Mouse (Mus musculus) layer of hippocampus, postnatal 25 days (tissue): Measurements from ENCODE around the gene Tnfsf13. TPM values are rescaled to one million over a fixed set of nuclear protein-coding genes. Genes with fewer than 3 reads are reported as not detected.
A peak's percentile ranks its signal among the peaks of the same experiment; 100 is the strongest.

Experiments used
- DNase-seq, 2 experiments: peaks; one replicate each; pipeline ENCODE4 v3.0.0; 2022; ENCODE audit warnings: mixed read lengths in 2 of 2, low spot score in 1 of 2; ENCODE audit errors: extremely low spot score in 1 of 2
- microRNA-seq, 2 experiments: library from miRNA; unstranded; fragments of <30 nt; microRNA quantifications; one replicate each; pipeline ENCODE4 v1.2.0; 2021
- total RNA-seq, 2 experiments: library from RNA; stranded (reverse); gene quantifications; 2 replicates each; pipeline ENCODE4 v1.2.3; 2021

The Tnfsf13 gene
- total RNA-seq, 2 experiments from 2014 or later: 1.2 to 1.3 TPM

DNA sequence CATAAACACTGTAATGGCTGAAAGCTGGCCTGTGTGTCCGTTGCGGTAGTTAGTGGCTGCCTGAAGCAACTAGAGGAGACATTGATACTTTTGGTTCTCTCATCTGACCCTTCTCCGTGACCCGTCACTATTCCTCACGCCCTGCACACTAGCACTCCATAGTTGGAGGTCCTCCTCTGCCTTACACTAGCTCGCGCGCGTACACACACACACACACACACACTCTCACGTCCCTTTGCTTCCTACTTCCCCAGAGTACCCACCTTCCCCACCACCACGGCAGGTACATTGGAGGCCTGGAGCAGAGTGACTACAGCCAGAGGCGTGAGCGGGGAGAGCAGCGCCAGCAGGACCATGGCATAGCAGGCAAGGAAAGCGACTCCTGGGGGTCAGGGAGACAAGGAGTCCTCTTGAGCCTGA, 28.1 kb downstream of the Tnfsf13 start:
- no peak for DNase-seq

DNA sequence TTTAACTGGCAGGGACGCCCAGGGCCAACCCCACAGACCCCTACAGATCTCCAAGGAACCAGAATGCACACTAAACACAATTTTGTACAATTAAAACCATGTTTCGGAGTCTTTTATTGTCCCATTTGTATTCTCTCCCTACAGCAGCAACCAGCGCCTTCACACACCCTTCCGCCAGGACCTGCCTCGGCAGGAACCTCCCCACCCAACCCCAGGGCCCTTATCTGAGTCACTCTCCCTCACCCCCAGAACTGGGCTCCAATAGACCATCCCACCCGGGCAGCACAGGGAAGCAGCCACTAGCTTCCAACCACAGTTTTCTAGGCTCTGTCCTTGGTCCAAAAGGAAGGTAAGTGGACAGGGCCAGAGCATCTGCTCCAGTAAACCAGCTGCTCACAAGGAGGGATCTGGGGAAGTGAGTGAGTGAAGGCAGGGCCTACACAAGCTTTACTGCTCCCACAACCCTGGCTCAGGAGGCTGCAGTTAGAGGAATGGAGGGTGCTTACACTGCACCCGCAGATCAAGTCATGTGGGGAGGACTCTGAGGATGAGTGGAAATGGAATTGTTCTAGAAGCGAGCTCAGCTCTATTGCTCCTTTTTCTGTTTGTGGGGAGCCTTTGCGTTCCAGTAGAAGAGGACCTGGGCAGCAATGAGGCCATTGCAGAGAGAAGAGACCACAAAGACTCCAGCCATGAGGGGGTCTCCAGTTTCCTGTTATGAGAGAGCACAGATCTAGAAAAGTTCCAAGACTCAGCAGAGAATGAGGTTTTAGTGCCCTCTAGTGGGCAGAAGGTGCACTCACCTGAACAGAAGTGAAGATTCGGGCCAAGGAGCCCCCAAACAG, 28.7 kb downstream of the Tnfsf13 start:
- peak in 1 of 2 experiments; percentile 51 for DNase-seq

DNA sequence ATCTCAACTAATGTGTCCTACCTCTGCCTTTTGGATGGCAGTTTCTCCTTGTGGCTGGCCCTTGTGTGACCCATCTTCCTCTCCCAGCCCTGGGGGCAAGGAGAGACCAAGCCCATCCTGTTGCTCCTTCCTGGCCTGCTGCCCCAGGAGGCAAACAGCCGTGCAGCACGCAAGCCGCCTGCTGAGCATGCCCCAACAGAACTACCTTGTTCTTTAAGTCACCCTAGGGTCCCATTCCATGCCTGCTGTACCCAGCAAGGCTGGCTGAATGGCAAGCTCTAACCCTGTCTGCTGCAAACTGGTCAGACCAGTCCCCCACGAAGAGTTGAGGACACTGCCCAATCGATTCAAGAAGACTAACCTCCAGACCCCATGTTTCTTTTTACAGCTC, 29.5 kb downstream of the Tnfsf13 start:
- no peak for DNase-seq

DNA sequence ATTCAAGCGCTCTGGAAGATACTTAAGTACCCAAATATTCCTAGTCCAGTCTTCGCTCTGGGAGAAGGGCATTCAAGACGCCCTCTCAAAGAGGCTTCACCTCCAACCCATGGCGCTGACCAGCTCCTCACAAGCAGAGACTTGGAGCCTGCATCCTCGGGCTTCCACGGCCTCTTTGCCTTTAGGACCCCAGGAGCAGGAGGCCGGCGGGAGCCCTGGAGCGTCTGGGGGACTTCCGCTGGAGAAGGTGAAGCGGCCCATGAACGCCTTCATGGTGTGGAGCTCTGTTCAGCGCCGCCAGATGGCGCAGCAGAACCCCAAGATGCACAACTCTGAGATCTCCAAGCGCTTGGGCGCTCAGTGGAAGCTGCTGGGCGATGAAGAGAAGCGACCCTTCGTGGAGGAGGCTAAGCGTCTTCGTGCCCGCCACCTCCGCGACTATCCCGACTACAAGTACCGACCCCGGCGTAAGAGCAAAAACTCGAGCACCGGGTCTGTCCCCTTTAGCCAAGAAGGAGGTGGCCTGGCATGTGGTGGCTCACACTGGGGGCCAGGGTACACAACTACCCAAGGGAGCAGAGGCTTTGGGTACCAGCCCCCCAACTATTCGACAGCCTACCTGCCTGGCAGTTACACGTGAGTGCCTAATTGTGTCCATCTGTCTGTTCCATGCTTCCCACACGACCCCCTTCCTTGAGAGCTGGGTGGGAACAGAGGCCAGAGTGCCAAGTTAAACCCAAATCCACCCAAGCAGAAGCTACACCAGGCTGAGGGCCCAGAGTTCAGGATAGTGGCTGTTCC, 30.1 kb downstream of the Tnfsf13 start, which contains the start of gene Sox15:
Gene Sox15 (plus strand): TSS at position 51 of the 801 bp plus-strand sequence.
- DNase-seq: peak; percentile 60 to 71

DNA sequence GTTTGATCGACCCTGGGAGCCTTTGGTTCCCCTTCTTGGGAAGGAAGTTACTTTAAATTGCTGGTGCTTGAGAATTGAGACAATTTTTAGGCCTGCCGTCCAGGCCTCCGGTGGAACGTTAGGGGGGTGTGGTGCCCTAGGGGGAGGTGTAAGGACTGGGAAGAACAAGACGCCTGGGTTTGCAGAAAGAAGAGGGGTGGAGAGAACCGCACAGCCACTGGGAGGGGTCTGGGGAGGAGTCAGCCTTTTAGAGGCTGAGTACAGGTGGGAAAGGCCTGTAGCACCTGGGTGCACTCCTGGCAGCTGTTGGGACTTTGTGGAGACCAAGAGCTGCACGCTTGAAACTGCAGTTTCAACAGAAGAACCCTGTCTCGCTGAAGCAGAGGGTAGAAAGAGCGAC, 30.8 kb downstream of the Tnfsf13 start:
- no peak for DNase-seq

DNA sequence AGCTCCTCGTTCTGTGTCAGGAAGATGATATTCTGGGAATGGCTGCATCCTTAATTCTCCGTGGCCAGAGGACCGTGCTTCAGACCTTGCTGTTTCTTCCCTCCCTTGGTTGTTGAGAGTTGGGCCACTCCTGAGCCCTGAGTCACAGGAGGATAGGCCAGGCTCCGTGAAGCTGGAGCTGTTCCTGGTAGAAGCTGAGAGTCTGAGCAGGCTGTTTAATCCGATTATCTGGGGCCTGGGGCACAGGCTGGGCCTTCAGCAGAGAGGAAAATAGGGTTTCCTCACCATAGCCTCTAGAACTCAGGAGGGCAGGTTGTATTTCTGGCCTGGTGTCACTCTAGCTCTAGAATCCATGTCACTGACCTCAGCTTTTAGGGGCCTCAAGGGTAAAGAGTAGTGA, 32.2 kb downstream of the Tnfsf13 start:
- no peak for DNase-seq

DNA sequence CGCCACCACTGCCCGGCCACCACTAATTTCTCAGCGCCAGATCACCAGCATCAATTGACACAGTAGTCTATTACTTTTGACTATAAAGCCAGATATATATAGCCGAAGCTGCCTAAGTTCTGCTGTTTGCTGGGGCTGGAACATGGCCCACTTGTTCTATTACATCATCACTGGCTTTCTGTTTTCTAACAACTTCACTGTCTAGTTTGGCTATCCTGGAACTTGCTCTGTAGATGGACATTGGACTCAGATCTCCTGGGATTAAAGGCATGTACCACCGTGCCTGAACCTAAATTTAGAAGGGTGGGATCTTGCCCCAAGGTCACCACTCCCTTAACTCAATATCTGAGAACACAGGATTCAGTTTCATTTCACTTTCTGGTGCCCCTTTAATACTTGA, 39.7 kb downstream of the Tnfsf13 start:
- no peak for DNase-seq

DNA sequence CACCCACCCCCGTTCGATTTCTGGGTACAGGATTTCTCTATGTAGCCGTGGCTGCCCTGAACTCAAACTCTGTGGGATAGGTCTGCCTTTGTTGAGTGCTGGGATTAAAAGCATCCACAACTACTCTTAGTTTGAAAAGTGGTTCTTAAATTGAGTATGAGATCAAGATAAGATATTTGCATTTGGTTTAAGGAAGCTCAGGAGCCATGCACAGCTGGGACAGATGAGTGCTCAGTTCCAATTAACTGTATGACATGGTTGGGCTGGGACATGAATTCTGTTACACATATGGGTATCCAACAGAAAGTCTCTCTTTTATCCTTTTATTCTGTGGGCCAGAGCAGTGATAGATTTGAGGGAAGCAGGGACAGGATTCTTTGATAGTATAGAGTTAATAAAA, 50.1 kb downstream of the Tnfsf13 start:
- no peak for DNase-seq

DNA sequence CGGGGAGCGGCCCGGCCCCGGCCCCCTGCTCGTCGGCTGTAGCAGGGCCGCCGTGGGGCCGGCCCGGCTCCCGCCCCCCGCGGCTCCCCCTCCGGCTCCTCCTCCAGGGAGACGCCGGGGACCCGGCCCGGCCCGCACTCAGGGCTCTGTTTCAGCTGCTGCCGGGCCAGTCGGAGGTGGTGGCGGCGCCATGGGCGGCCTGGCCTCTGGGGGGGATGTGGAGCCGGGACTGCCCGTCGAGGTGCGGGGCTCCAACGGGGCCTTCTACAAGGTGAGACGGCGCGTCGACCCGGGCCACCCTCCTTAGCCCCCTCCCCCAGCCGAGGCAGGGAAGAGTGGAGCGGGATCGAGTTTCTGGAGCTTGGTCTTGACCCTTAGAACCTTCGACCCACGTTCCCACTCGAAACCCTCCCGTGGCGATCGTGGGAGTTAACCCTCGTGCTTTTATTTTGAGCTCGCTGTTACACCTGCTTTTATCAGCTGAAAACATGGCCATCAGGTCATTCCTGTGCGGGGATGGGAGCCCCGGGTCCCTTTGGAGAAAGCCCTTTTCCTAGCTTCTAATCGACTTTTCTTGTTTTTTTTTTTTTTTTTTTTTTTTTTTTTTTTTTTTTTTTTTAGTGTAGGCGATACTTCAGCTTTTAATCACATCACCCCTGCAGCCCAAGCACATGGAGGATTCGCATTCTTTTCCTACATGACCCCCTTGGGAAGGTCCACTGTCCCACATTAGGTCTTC, 52.3 kb downstream of the Tnfsf13 start:
- no peak for DNase-seq

Small RNA genes within 50 kb of the gene (microRNA-seq; reads per million reads assigned to microRNA genes)
- gene Mir1934: 4.0 to 7.0 reads per million in 2 experiments
- 0 reads per million in 2 experiments for gene Mir467f

Other genes starting within 250 kb of the Tnfsf13 start
- 1 to 10 TPM; 3.5 to 8.0 TPM for gene Dnah2, start 136.7 kb downstream of the Tnfsf13 start, total RNA-seq
- gene Efnb3, start 125.6 kb downstream of the Tnfsf13 start, total RNA-seq: 100 to 1,000 TPM; 134 to 139 TPM
- 10 to 100 TPM; 11.7 to 12.5 TPM for gene Wrap53, start 105.5 kb downstream of the Tnfsf13 start, total RNA-seq
- 10 to 100 TPM; 24.3 to 29.8 TPM for gene Trp53, start 105.4 kb downstream of the Tnfsf13 start, total RNA-seq
- 100 to 1,000 TPM; 394 to 472 TPM for gene Atp1b2, start 79.8 kb downstream of the Tnfsf13 start, total RNA-seq
- not detected for gene Shbg, start 67.9 kb downstream of the Tnfsf13 start, total RNA-seq
- gene Sat2, start 63.8 kb downstream of the Tnfsf13 start, total RNA-seq: 10 to 100 TPM; 15.5 to 15.8 TPM
- gene Fxr2, start 52.8 kb downstream of the Tnfsf13 start, total RNA-seq: 100 to 1,000 TPM; 124 to 131 TPM
- gene Sox15, start 30.5 kb downstream of the Tnfsf13 start, total RNA-seq: under 1 TPM in 1 of 2 experiments, not detected in 1; 0.59 TPM
- gene Mpdu1, start 23.1 kb downstream of the Tnfsf13 start, total RNA-seq: 10 to 100 TPM; 61.1 to 63.9 TPM
- gene Cd68, start 19.6 kb downstream of the Tnfsf13 start, total RNA-seq: 10 to 100 TPM; 15.1 to 15.7 TPM
- gene Eif4a1, start 13.4 kb downstream of the Tnfsf13 start, total RNA-seq: 100 to 1,000 TPM; 369 to 381 TPM
- 100 to 1,000 TPM in 1 of 2 experiments, 10 to 100 TPM in 1; 94.3 to 109 TPM for gene Senp3, start 3.7 kb downstream of the Tnfsf13 start, total RNA-seq
- 1 to 10 TPM; 7.3 to 8.6 TPM for gene Tnfsf12, start 10.1 kb upstream of the Tnfsf13 start, total RNA-seq
- 1 to 10 TPM; 1.3 to 1.4 TPM for gene Tnfsfm13, start 10.3 kb upstream of the Tnfsf13 start, total RNA-seq
- 10 to 100 TPM; 58.6 to 69.5 TPM for gene Polr2a, start 72.9 kb upstream of the Tnfsf13 start, total RNA-seq
- gene Slc35g3, start 76.2 kb upstream of the Tnfsf13 start, total RNA-seq: not detected
- gene Zbtb4, start 80.1 kb upstream of the Tnfsf13 start, total RNA-seq: 100 to 1,000 TPM; 110 to 118 TPM
- gene Chrnb1, start 110.2 kb upstream of the Tnfsf13 start, total RNA-seq: 1 to 10 TPM in 1 of 2 experiments, under 1 TPM in 1; 0.79 to 1.1 TPM
- gene Fgf11, start 116.1 kb upstream of the Tnfsf13 start, total RNA-seq: 10 to 100 TPM; 28.3 to 33.3 TPM
- gene Tmem102, start 119.8 kb upstream of the Tnfsf13 start, total RNA-seq: not detected
- not detected for gene Gm39566, start 129.5 kb upstream of the Tnfsf13 start, total RNA-seq
- gene Spem2, start 132.7 kb upstream of the Tnfsf13 start, total RNA-seq: not detected
- under 1 TPM; 0.34 to 0.73 TPM for gene Spem1, start 136.4 kb upstream of the Tnfsf13 start, total RNA-seq
- 100 to 1,000 TPM; 192 to 219 TPM for gene Nlgn2, start 152.0 kb upstream of the Tnfsf13 start, total RNA-seq
- 100 to 1,000 TPM; 112 to 135 TPM for gene Tmem256, start 152.7 kb upstream of the Tnfsf13 start, total RNA-seq
- 10 to 100 TPM; 16.5 to 19.0 TPM for gene Plscr3, start 160.6 kb upstream of the Tnfsf13 start, total RNA-seq
- gene Tnk1, start 172.9 kb upstream of the Tnfsf13 start, total RNA-seq: not detected
- not detected for gene Tmem95, start 192.2 kb upstream of the Tnfsf13 start, total RNA-seq
- gene Kctd11, start 195.6 kb upstream of the Tnfsf13 start, total RNA-seq: 1 to 10 TPM; 1.2 to 1.3 TPM
- gene Acap1, start 209.8 kb upstream of the Tnfsf13 start, total RNA-seq: under 1 TPM; 0.12 to 0.19 TPM
- gene 2810408A11Rik, start 215.2 kb upstream of the Tnfsf13 start, total RNA-seq: 1 to 10 TPM in 1 of 2 experiments, under 1 TPM in 1; 0.62 to 1.8 TPM
- 100 to 1,000 TPM; 108 to 109 TPM for gene Neurl4, start 215.3 kb upstream of the Tnfsf13 start, total RNA-seq
- gene Gps2, start 228.1 kb upstream of the Tnfsf13 start, total RNA-seq: 10 to 100 TPM; 26.8 to 32.6 TPM
- gene Eif5a, start 236.2 kb upstream of the Tnfsf13 start, total RNA-seq: 100 to 1,000 TPM; 426 to 481 TPM